Mouse (Mus musculus) kidney, adult 2 months (tissue): ENCODE measurements around the gene Arfgef2.

Experiments used
- CTCF ChIP-seq: fragments of 200-500 bp; conservative IDR thresholded peaks from 2 replicates; pipeline ENCODE4 v1.5.1; 2011; ENCODE audit warnings: low read depth, mild to moderate bottlenecking, control low read depth, low read length, moderate library complexity, mixed read lengths; ENCODE audit not compliant: insufficient read depth, insufficient read length
- POLR2A ChIP-seq: fragments of 200-500 bp; IDR thresholded peaks from one replicate; pipeline ENCODE4 v1.6.1; 2011; ENCODE audit warnings: low read depth, low read length, control low read depth

- TF ChIP-seq CTCF (no peak), POLR2A (no peak)
Observed at GRCm38 (mm10) chr2:166792355-166792754, 13.0 kb upstream of the Arfgef2 start, which contains the start of gene Trp53rkb.
